Mouse (Mus musculus): ENCODE results near the gene Gstt4. TPM values are rescaled to one million over a fixed set of nuclear protein-coding genes. Genes with fewer than 3 reads are reported as not detected.

Gene Gstt4
- polyA plus RNA-seq, 1 experiment = not detected

GRCm38 (mm10) chr10:75766856-75767255 lies 55.5 kb downstream of the Gstt4 start:
- H3K4me3 ChIP-seq (replicated peaks) = no peak overlapping the region
- peaks cover 46% of the 10 kb centered on the region for H3K4me1 ChIP-seq (ENCODE audit: control insufficient read depth)
- no peaks in the 10 kb centered on the region for H3K27me3 ChIP-seq (ENCODE audit: control insufficient read depth)
- TF ChIP-seq GATA1 (IDR thresholded peaks at IDR 0.05; ENCODE audit: low read length) (no peak), TAL1 (IDR thresholded peaks at IDR 0.05; ENCODE audit: low read length) (no peak)
- H3K9me3 ChIP-seq (ENCODE audit: control insufficient read depth, low read length) = no peaks in the 10 kb centered on the region
- peaks cover 11% of the 10 kb centered on the region for H3K36me3 ChIP-seq (ENCODE audit: control insufficient read depth)

Other genes with a start within 250 kb of the Gstt4 start
- gene Ggt5, start 233.2 kb downstream of the Gstt4 start, polyA plus RNA-seq (2012) = 0.02 TPM in 1 of 2 replicates, not detected in the other
- 0.05 and 0.09 TPM in 2 replicates for gene Susd2, start 178.5 kb downstream of the Gstt4 start, polyA plus RNA-seq (2012)
- 10.8 and 12.0 TPM in 2 replicates for gene Cabin1, start 58.2 kb downstream of the Gstt4 start, polyA plus RNA-seq (2012)
- gene Ddt, start 49.1 kb downstream of the Gstt4 start, polyA plus RNA-seq (2012) = 2.7 and 3.0 TPM in 2 replicates
- not detected in 2 replicates for gene Gm20441, start 41.6 kb downstream of the Gstt4 start, polyA plus RNA-seq (2012)
- 0.12 TPM in 1 of 2 replicates, not detected in the other for gene Gstt3, start 41.1 kb downstream of the Gstt4 start, polyA plus RNA-seq (2012)
- 0.14 and 0.22 TPM in 2 replicates for gene Gstt1, start 24.0 kb downstream of the Gstt4 start, polyA plus RNA-seq (2012)
- gene Gstt2, start 14.9 kb upstream of the Gstt4 start, polyA plus RNA-seq (2012) = 0.64 and 0.70 TPM in 2 replicates
- gene Mif, start 37.7 kb upstream of the Gstt4 start, polyA plus RNA-seq (2012) = 42.3 and 44.8 TPM in 2 replicates
- not detected in 2 replicates for gene Derl3, start 70.9 kb upstream of the Gstt4 start, polyA plus RNA-seq (2012)
- gene Smarcb1, start 99.1 kb upstream of the Gstt4 start, polyA plus RNA-seq (2012) = 31.8 TPM in 2 replicates
- gene Chchd10, start 110.6 kb upstream of the Gstt4 start, polyA plus RNA-seq (2012) = 110 and 127 TPM in 2 replicates
- 0.05 TPM in 1 of 2 replicates, not detected in the other for gene Mmp11, start 114.0 kb upstream of the Gstt4 start, polyA plus RNA-seq (2012)
- gene Gm867, start 118.1 kb upstream of the Gstt4 start, polyA plus RNA-seq (2012) = 5.9 and 7.9 TPM in 2 replicates
- gene Vpreb3, start 120.5 kb upstream of the Gstt4 start, polyA plus RNA-seq (2012) = not detected in 2 replicates
- gene Gm5134, start 132.0 kb upstream of the Gstt4 start, polyA plus RNA-seq (2012) = not detected in 2 replicates
- 0.32 and 0.36 TPM in 2 replicates for gene Zfp280b, start 210.1 kb upstream of the Gstt4 start, polyA plus RNA-seq (2012)